Mouse (Mus musculus) CH12.LX (cell line): Measurements from ENCODE around the gene Lix1l. TPM values are rescaled to one million over a fixed set of nuclear protein-coding genes. Genes with fewer than 3 reads are reported as not detected.

ENCODE experiments used
- DNase-seq: peaks from one replicate; pipeline ENCODE4 v3.0.0-alpha.2; 2013; ENCODE audit errors: extremely low read depth
- H3K27ac ChIP-seq: 2 replicates; pipeline ENCODE4 v1.5.1; 2012; ENCODE audit warnings: low read depth, mild to moderate bottlenecking, control low read depth, moderate library complexity; ENCODE audit not compliant: insufficient read depth
- H3K27me3 ChIP-seq: replicated peaks from 2 replicates; pipeline ENCODE3; 2012; ENCODE audit warnings: inconsistent platforms
- H3K36me3 ChIP-seq, 2 experiments: replicated peaks in 1 of 2; 2 replicates each; pipeline versions ENCODE3 to v1.6.1; 2012; ENCODE audit warnings: inconsistent platforms in 1 of 2, low read length in 1 of 2, mild to moderate bottlenecking in 1 of 2, mixed read lengths in 1 of 2, moderate library complexity in 1 of 2; ENCODE audit not compliant: control insufficient read depth in 1 of 2, insufficient read depth in 1 of 2
- H3K4me1 ChIP-seq, 2 experiments: 2 replicates each; pipeline ENCODE4 v1.6.1; 2012; ENCODE audit warnings: inconsistent platforms in 1 of 2, moderate library complexity in 1 of 2; ENCODE audit not compliant: insufficient read depth in 2 of 2, control insufficient read depth in 1 of 2
- H3K4me2 ChIP-seq: 2 replicates; pipeline ENCODE4 v1.6.1; 2012; ENCODE audit warnings: low read depth, mild to moderate bottlenecking, control low read depth; ENCODE audit not compliant: poor library complexity, insufficient read depth, severe bottlenecking
- H3K4me3 ChIP-seq, 3 experiments: fragments of 150-350 bp in 1 of 3; sonication (generic) in 1 of 3; replicated peaks in 1 of 3; 2 replicates each; pipeline versions ENCODE3 to v1.5.1; 2011 to 2012; ENCODE audit warnings: low read depth in 2 of 3, low read length in 2 of 3, mild to moderate bottlenecking in 2 of 3, moderate library complexity in 2 of 3, control low read depth in 1 of 3, improper control_type of control experiment in 1 of 3, inconsistent platforms in 1 of 3, mixed read lengths in 1 of 3; ENCODE audit not compliant: poor library complexity in 1 of 3
- H3K79me2 ChIP-seq: replicated peaks from 2 replicates; pipeline ENCODE4 v1.6.1; 2012; ENCODE audit warnings: mild to moderate bottlenecking, moderate library complexity; ENCODE audit not compliant: control insufficient read depth, poor library complexity, insufficient read depth, severe bottlenecking; ENCODE audit errors: extremely low read depth
- H3K9ac ChIP-seq: 2 replicates; pipeline ENCODE4 v1.6.1; 2012; ENCODE audit warnings: low read depth, mild to moderate bottlenecking, control low read depth, moderate library complexity; ENCODE audit not compliant: insufficient read depth
- H3K9me3 ChIP-seq: replicated peaks from 2 replicates; pipeline ENCODE3; 2012; ENCODE audit warnings: low read length, inconsistent platforms, mixed read lengths
- BHLHE40 ChIP-seq: IDR thresholded peaks from 2 replicates; pipeline ENCODE4 v1.6.1; 2011; ENCODE audit warnings: mild to moderate bottlenecking, low read depth, low read length, improper control_type of control experiment
- CHD1 ChIP-seq: IDR thresholded peaks from 2 replicates; pipeline ENCODE4 v1.6.1; 2012; ENCODE audit warnings: low read depth, low read length, improper control_type of control experiment, inconsistent platforms
- CHD2 ChIP-seq: IDR thresholded peaks from 2 replicates; pipeline ENCODE4 v1.6.1; 2011; ENCODE audit warnings: low read length, improper control_type of control experiment
- CTCF ChIP-seq, 2 experiments: IDR thresholded peaks in 1 of 2; conservative IDR thresholded peaks in 1 of 2; 2 replicates each; pipeline ENCODE4 v1.5.1; 2011 to 2012; ENCODE audit warnings: low read depth in 2 of 2, low read length in 2 of 2, improper control_type of control experiment in 1 of 2, inconsistent platforms in 1 of 2, mild to moderate bottlenecking in 1 of 2, moderate library complexity in 1 of 2
- ELF1 ChIP-seq: IDR thresholded peaks from 2 replicates; pipeline ENCODE4 v1.6.1; 2014; ENCODE audit warnings: low read depth, mild to moderate bottlenecking, inconsistent platforms, low read length, improper control_type of control experiment
- HCFC1 ChIP-seq: IDR thresholded peaks from 2 replicates; pipeline ENCODE4 v1.6.1; 2012; ENCODE audit warnings: low read depth, mild to moderate bottlenecking, inconsistent platforms, low read length, improper control_type of control experiment
- IRF4 ChIP-seq: IDR thresholded peaks from 2 replicates; pipeline ENCODE4 v1.6.1; 2014; ENCODE audit warnings: low read depth, mild to moderate bottlenecking, inconsistent platforms, low read length, improper control_type of control experiment
- JUND ChIP-seq: conservative IDR thresholded peaks from 2 replicates; pipeline ENCODE4 v1.6.1; 2011; ENCODE audit warnings: low read depth, low read length, improper control_type of control experiment
- MAX ChIP-seq: IDR thresholded peaks from 2 replicates; pipeline ENCODE4 v1.6.1; 2011; ENCODE audit warnings: low read length, improper control_type of control experiment
- MEF2A ChIP-seq: IDR thresholded peaks from 2 replicates; pipeline ENCODE4 v1.6.1; 2014; ENCODE audit warnings: low read depth, mild to moderate bottlenecking, inconsistent platforms, low read length, improper control_type of control experiment, borderline replicate concordance
- MXI1 ChIP-seq: IDR thresholded peaks from 2 replicates; pipeline ENCODE4 v1.6.1; 2011; ENCODE audit warnings: mild to moderate bottlenecking, low read depth, low read length, improper control_type of control experiment
- NELFE ChIP-seq: IDR thresholded peaks from 2 replicates; pipeline ENCODE4 v1.6.1; 2011; ENCODE audit warnings: low read depth, low read length, improper control_type of control experiment
- NRF1 ChIP-seq: IDR thresholded peaks from 2 replicates; pipeline ENCODE4 v1.6.1; 2014; ENCODE audit warnings: low read depth, mild to moderate bottlenecking, inconsistent platforms, low read length, improper control_type of control experiment, moderate library complexity
- PAX5 ChIP-seq: IDR thresholded peaks from 2 replicates; pipeline ENCODE4 v1.6.1; 2012; ENCODE audit warnings: low read length, inconsistent platforms, mixed read lengths
- POLR2AphosphoS2 ChIP-seq: IDR thresholded peaks from 2 replicates; pipeline ENCODE4 v1.6.1; 2011; ENCODE audit warnings: low read depth, low read length, improper control_type of control experiment
- RAD21 ChIP-seq: IDR thresholded peaks from 2 replicates; pipeline ENCODE4 v1.6.1; 2011; ENCODE audit warnings: low read depth, mild to moderate bottlenecking, low read length, improper control_type of control experiment, moderate library complexity
- SIN3A ChIP-seq: IDR thresholded peaks from 2 replicates; pipeline ENCODE4 v1.6.1; 2012; ENCODE audit warnings: low read length, improper control_type of control experiment, inconsistent platforms
- SMC3 ChIP-seq: IDR thresholded peaks from 2 replicates; pipeline ENCODE4 v1.6.1; 2011; ENCODE audit warnings: low read depth, low read length, improper control_type of control experiment
- TBP ChIP-seq: conservative IDR thresholded peaks from 2 replicates; pipeline ENCODE4 v1.6.1; 2011; ENCODE audit warnings: low read depth, low read length, improper control_type of control experiment
- UBTF ChIP-seq: IDR thresholded peaks from 2 replicates; pipeline ENCODE4 v1.6.1; 2012; ENCODE audit warnings: low read depth, mild to moderate bottlenecking, inconsistent platforms, low read length, improper control_type of control experiment, moderate library complexity
- USF1 ChIP-seq: IDR thresholded peaks from 2 replicates; pipeline ENCODE4 v1.6.1; 2014; ENCODE audit warnings: low read depth, mild to moderate bottlenecking, inconsistent platforms, low read length, improper control_type of control experiment
- USF2 ChIP-seq: conservative IDR thresholded peaks from 2 replicates; pipeline ENCODE4 v1.6.1; 2011; ENCODE audit warnings: low read depth, low read length, improper control_type of control experiment
- ZMIZ1 ChIP-seq: IDR thresholded peaks from 2 replicates; pipeline ENCODE4 v1.6.1; 2012; ENCODE audit warnings: low read depth, mild to moderate bottlenecking, inconsistent platforms, low read length, improper control_type of control experiment
- ZNF384 ChIP-seq: IDR thresholded peaks from 2 replicates; pipeline ENCODE4 v1.6.1; 2012; ENCODE audit warnings: low read depth, low read length, improper control_type of control experiment, inconsistent platforms
- dilution Hi-C: fragments of 300-500 bp; cut with MboI; formaldehyde crosslinking; loops from 2 replicates; pipeline ENCODE4 v1.14.3; 2020; ENCODE audit warnings: low sequenced_read_pairs; ENCODE audit not compliant: extremely low pct_unique_long_range_greater_than_20kb, extremely low pct_ligation_motif_present
- in situ Hi-C: fragments of 300-500 bp; cut with MboI; formaldehyde crosslinking; loops from 3 replicates; pipeline ENCODE4 v1.14.3; 2019; ENCODE audit warnings: low sequenced_read_pairs, low pct_ligation_motif_present, low pct_unique_long_range_greater_than_20kb, mixed read lengths
- polyA plus RNA-seq: library from polyadenylated mRNA; unstranded; fragments of >175 nt; gene quantifications from 2 replicates; pipeline ENCODE4 v1.2.1, GENCODE M21; 2012; ENCODE audit warnings: low read depth; ENCODE audit not compliant: insufficient read length
- total RNA-seq, 2 experiments: library from RNA; depleted of rRNA; stranded (reverse); fragments of 300-350 nt in 1 of 2; fragments of >200 nt in 1 of 2; gene quantifications; 2 replicates each; pipeline ENCODE4 v1.2.3; 2012 to 2014

Gene Lix1l
- total and polyA plus RNA-seq, 3 experiments, result 4.0 to 4.6 (median 4.5) TPM

DNA sequence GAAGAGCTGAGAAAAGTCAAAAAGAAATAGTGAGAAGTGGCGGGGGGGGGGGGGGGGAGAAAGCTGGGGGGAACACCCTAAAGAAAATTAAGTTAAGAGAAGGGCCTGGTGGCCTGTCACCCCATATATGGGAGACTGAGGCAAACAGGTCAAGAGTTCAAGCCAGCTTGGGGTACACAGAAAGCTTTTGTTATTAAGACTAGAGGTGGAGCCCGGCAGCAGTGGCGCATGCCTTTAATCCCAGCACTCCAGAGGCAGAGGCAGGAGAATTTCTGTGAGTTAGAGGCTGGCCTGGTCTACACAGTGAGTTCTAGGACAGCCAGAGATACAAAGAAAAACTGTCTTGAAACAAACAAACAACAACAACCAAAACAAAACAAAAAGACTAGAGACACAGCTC lies 35.8 kb upstream of the Lix1l start:
- no peak for DNase-seq
- dilution Hi-C loops, result no loop called here
- TF ChIP-seq POLR2AphosphoS2, result no peak
- no peak for TF ChIP-seq RAD21
- TF ChIP-seq NRF1, result no peak
- TF ChIP-seq NELFE, result no peak
- no peak for TF ChIP-seq CHD1
- no peak for TF ChIP-seq TBP
- TF ChIP-seq SMC3, result no peak
- no peak for TF ChIP-seq CTCF (conservative IDR thresholded peaks at IDR 0.05 in 1 of 2, IDR thresholded peaks at IDR 0.05 in 1 of 2; ENCODE audit: low read depth in 2 of 2, low read length in 2 of 2)
- TF ChIP-seq USF1, result no peak
- TF ChIP-seq CHD2, result no peak
- TF ChIP-seq IRF4, result no peak
- no peak for TF ChIP-seq HCFC1
- TF ChIP-seq ZMIZ1, result no peak
- TF ChIP-seq UBTF, result no peak
- no peak for TF ChIP-seq MAX
- no peak for TF ChIP-seq MEF2A
- TF ChIP-seq SIN3A, result no peak
- TF ChIP-seq USF2, result no peak
- no peak overlapping the region for H3K4me3 ChIP-seq
- H3K36me3 ChIP-seq, result peaks cover 17 to 19% of the 10 kb centered on the region in 2 experiments
- H3K27ac ChIP-seq, result no peak overlapping the region
- peaks cover 8 to 65% of the 10 kb centered on the region in 2 experiments for H3K4me1 ChIP-seq
- in situ Hi-C loops, result no loop called here
- H3K27me3 ChIP-seq, result no peaks in the 10 kb centered on the region
- H3K4me2 ChIP-seq, result no peak overlapping the region
- no peak overlapping the region for H3K9ac ChIP-seq
- H3K9me3 ChIP-seq, result no peaks in the 10 kb centered on the region
- H3K79me2 ChIP-seq, result peaks cover 18% of the 10 kb centered on the region

DNA sequence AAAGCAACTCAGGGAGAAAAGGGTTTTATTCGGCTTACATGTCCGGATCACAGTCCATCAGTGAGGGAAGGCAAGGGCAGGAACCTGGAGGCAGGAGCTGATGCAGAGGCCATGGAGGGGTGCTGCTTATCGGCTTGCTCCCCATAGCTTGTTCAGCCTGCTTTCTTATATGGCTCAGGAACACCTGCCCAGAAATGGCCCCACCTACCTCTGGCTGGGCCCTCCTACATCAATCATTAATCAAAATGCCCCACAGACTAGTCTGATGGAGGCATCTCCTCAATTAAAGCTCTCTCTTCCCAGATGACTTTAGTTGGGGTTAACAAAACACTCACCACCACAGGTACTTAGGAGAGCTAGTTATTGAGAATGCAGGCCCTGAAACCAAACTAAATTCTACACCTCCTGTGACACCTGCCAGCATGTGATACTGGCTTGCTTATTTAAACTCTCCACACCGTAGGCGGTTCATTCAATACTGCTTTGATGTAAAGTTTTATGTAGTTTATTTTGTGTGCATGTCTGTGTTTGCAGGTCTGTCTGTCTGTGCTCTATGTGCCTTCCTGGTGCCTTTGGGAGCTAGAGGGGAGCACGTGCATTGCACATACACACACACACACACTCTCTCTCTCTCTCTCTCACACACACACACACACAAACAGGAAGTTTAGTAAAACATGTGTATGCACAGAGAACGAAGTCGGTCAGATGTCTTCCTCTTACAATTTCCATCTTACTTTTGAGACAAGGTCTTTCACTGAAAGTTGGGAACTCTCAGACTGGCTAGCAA lies 34.1 kb upstream of the Lix1l start:
- no peak for DNase-seq

More for the DNA sequence above, 34.1 kb upstream of the Lix1l start:
- Histone ChIP-seq H3K4me2 (no peak overlapping the region), H3K27me3 (no peaks in the 10 kb centered on the region), H3K79me2 (peaks cover under 1% of the 10 kb centered on the region; the same call in 1 of the 2 replicates), H3K9me3 (no peaks in the 10 kb centered on the region), H3K36me3 (peaks cover 2% of the 10 kb centered on the region in 2 experiments), H3K27ac (no peak overlapping the region), H3K4me3 (no peak overlapping the region), H3K4me1 (peaks cover 5 to 54% of the 10 kb centered on the region in 2 experiments), H3K9ac (no peak overlapping the region)
- TF ChIP-seq UBTF (no peak), ELF1 (no peak), TBP (no peak), CTCF (conservative IDR thresholded peaks at IDR 0.05 in 1 of 2, IDR thresholded peaks at IDR 0.05 in 1 of 2; ENCODE audit: low read depth in 2 of 2, low read length in 2 of 2) (no peak), JUND (no peak), NRF1 (no peak), ZMIZ1 (no peak), SMC3 (no peak), ZNF384 (no peak), POLR2AphosphoS2 (no peak), MXI1 (no peak), PAX5 (no peak), MEF2A (no peak), CHD2 (no peak), HCFC1 (no peak), BHLHE40 (no peak)
- in situ Hi-C loops, result no loop called here
- dilution Hi-C loops, result no loop called here
